Mouse (Mus musculus): ENCODE measurements around the gene Pdk4. TPM values are rescaled to one million over a fixed set of nuclear protein-coding genes. Genes with fewer than 3 reads are reported as not detected.

The Pdk4 gene
- polyA plus RNA-seq, 1 experiment = 41.6 TPM

DNA sequence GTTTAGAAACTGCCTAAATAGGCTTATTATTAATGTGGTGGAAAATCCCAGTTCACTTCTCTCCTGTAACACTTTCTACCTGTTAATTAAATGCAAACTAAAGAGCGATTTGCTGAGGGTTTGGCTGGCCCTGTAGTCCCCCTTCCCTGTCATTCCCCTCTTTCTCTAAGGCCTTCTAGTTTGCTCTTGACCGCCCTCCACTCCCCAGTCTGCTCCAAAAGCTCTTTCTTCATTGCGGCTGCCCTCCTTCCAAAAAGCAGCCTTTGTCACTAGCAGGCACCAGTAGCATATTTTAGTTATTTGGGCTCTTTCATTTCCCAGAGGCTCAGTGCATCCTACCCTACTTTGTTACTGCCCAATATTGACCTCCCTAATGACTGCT, 736 bp upstream of the Pdk4 start:
- Histone ChIP-seq H3K79me3 (ENCODE audit: low read depth) (peaks cover 40% of the 10 kb centered on the region), H3K4me3 (ENCODE audit: insufficient read depth, poor library complexity, severe bottlenecking) (no peak overlapping the region), H3ac (ENCODE audit: control insufficient read depth, insufficient read length, low read depth) (no peak overlapping the region), H3K27me3 (ENCODE audit: control insufficient read depth, insufficient read depth, insufficient read length) (no peaks in the 10 kb centered on the region), H3K36me3 (ENCODE audit: control insufficient read depth, insufficient read depth) (peaks cover 33% of the 10 kb centered on the region), H3K79me2 (ENCODE audit: control insufficient read depth, insufficient read depth) (peaks cover 43% of the 10 kb centered on the region)
- no peak for TF ChIP-seq MYOG (IDR thresholded peaks at IDR 0.05; ENCODE audit: control insufficient read depth, extremely low read depth, insufficient read length)
- TF ChIP-seq CTCF (IDR thresholded peaks at IDR 0.05; ENCODE audit: control insufficient read depth, insufficient read depth, insufficient read length) = no peak

DNA sequence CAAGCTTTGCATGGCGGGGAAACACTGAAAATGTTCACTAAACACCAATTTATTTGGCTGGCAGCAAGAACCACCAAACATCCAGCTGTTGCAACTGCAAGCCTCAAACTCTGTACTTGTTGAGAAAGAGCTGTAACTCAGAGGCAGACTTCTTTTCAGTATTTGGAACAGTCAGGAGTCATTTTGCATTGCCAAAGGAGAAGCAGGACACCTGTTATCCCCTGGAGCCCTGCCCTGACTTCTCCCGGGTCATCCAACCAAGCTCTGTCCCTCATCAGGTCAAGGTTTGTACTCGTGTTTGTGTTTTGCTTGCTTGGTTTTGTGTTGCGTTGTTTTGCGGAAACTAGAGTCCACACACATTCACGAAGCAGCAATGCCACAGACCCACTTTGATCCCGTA, 11.1 kb downstream of the Pdk4 start:
- Histone ChIP-seq H3K36me3 (ENCODE audit: control insufficient read depth, insufficient read depth) (peaks cover 96% of the 10 kb centered on the region), H3ac (ENCODE audit: control insufficient read depth, insufficient read length, low read depth) (no peak overlapping the region), H3K79me3 (ENCODE audit: low read depth) (peaks cover 8% of the 10 kb centered on the region), H3K4me3 (ENCODE audit: insufficient read depth, poor library complexity, severe bottlenecking) (no peak overlapping the region), H3K27me3 (ENCODE audit: control insufficient read depth, insufficient read depth, insufficient read length) (no peaks in the 10 kb centered on the region), H3K79me2 (ENCODE audit: control insufficient read depth, insufficient read depth) (peaks cover 48% of the 10 kb centered on the region)
- TF ChIP-seq CTCF (IDR thresholded peaks at IDR 0.05; ENCODE audit: control insufficient read depth, insufficient read depth, insufficient read length) = no peak
- no peak for TF ChIP-seq USF1 (IDR thresholded peaks at IDR 0.05; ENCODE audit: low read depth)
- no peak for TF ChIP-seq MYOD1 (IDR thresholded peaks at IDR 0.05; ENCODE audit: control insufficient read depth, insufficient read length, low read depth)

DNA sequence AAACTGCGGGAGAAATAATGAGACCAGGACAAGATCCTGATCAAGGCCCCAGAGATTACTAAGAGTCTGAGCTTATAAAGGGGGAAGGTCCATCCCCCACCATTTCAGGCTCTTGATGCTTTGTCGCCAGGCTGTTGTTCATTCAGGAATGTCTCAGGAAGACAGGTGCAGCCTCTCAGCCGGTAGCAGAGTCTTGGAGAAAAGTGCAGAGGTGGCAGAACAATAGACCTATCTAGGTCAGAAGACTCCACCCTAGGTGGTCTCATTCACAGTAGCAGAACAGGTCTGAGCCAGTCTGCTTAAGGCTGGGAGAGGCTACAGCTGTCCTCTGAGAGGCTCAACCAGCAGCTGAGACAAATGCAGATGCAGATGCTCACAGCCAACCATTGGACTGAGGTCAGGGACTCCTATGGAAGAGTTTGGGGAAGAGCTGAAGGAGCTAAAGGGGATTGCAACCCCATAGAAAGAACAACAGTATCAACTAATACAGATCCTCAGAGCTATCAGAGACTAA, 13.8 kb downstream of the Pdk4 start:
- no peak overlapping the region for H3ac ChIP-seq (ENCODE audit: control insufficient read depth, insufficient read length, low read depth)
- H3K4me3 ChIP-seq (ENCODE audit: insufficient read depth, poor library complexity, severe bottlenecking) = no peak overlapping the region
- no peaks in the 10 kb centered on the region for H3K27me3 ChIP-seq (ENCODE audit: control insufficient read depth, insufficient read depth, insufficient read length)
- peaks cover 3% of the 10 kb centered on the region for H3K79me3 ChIP-seq (ENCODE audit: low read depth)
- peaks cover 68% of the 10 kb centered on the region for H3K36me3 ChIP-seq (ENCODE audit: control insufficient read depth, insufficient read depth)
- peaks cover 24% of the 10 kb centered on the region for H3K79me2 ChIP-seq (ENCODE audit: control insufficient read depth, insufficient read depth)
- TF ChIP-seq FOSL1 (IDR thresholded peaks at IDR 0.05; ENCODE audit: insufficient read depth, low read length, poor library complexity, severe bottlenecking) (no peak), CEBPB (IDR thresholded peaks at IDR 0.05; ENCODE audit: low read depth) (no peak)

DNA sequence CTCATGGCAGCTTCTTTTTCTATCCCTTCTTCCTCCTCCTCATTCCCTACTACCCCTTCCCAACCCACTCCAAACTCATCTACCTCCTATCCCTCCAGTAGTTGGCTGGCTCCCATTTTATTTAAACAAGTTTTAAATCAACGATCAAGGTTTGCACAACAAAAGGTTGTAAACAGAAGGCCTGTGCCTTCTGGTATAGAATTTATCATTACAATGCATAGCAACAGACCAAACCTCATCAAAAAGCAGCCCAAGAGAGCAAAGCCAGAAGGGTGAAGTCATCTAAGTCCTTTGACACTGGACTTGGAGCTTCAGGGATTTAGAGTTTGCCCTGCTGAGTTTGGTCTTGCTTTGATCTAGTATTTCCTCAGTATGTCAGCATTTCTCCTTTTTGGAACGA, 15.0 kb downstream of the Pdk4 start:
- Histone ChIP-seq H3ac (ENCODE audit: control insufficient read depth, insufficient read length, low read depth) (no peak overlapping the region), H3K79me2 (ENCODE audit: control insufficient read depth, insufficient read depth) (peaks cover 13% of the 10 kb centered on the region), H3K4me3 (ENCODE audit: insufficient read depth, poor library complexity, severe bottlenecking) (no peak overlapping the region), H3K27me3 (ENCODE audit: control insufficient read depth, insufficient read depth, insufficient read length) (no peaks in the 10 kb centered on the region), H3K36me3 (ENCODE audit: control insufficient read depth, insufficient read depth) (peaks cover 56% of the 10 kb centered on the region), H3K79me3 (ENCODE audit: low read depth) (peaks cover 3% of the 10 kb centered on the region)
- TF ChIP-seq CEBPB (IDR thresholded peaks at IDR 0.05; ENCODE audit: low read depth) (no peak), CTCF (IDR thresholded peaks at IDR 0.05; ENCODE audit: control insufficient read depth, insufficient read depth, insufficient read length) (no peak), MYOD1 (IDR thresholded peaks at IDR 0.05; ENCODE audit: control insufficient read depth, insufficient read length, low read depth) (no peak), FOSL1 (IDR thresholded peaks at IDR 0.05; ENCODE audit: insufficient read depth, low read length, poor library complexity, severe bottlenecking) (no peak), MAX (IDR thresholded peaks at IDR 0.05) (no peak), MYOG (IDR thresholded peaks at IDR 0.05; ENCODE audit: control insufficient read depth, extremely low read depth, insufficient read length) (no peak), USF1 (IDR thresholded peaks at IDR 0.05; ENCODE audit: low read depth) (no peak)

DNA sequence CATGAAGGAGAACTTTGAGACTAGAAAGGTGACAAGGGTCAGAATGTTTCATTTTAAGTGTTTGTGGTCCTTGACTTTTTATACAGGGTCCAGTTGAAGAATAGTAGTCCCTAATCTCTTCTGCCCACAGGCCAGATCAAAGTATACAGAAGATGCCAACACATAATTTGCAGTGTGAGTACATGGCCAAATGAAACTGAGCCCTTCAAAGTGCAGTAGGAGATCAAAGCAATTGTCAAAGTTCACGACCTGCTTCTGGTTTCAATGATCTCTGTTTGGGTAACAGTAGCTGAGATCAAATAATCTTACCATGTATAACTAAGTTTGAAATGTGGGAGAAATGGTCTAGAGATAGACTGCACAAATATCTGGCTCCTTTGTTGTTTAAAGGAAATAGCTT, 22.1 kb downstream of the Pdk4 start:
- Histone ChIP-seq H3ac (ENCODE audit: control insufficient read depth, insufficient read length, low read depth) (no peak overlapping the region), H3K79me3 (ENCODE audit: low read depth) (no peaks in the 10 kb centered on the region), H3K27me3 (ENCODE audit: control insufficient read depth, insufficient read depth, insufficient read length) (no peaks in the 10 kb centered on the region), H3K79me2 (ENCODE audit: control insufficient read depth, insufficient read depth) (no peaks in the 10 kb centered on the region), H3K4me3 (ENCODE audit: insufficient read depth, poor library complexity, severe bottlenecking) (no peak overlapping the region), H3K36me3 (ENCODE audit: control insufficient read depth, insufficient read depth) (no peaks in the 10 kb centered on the region)
- TF ChIP-seq CTCF (IDR thresholded peaks at IDR 0.05; ENCODE audit: control insufficient read depth, insufficient read depth, insufficient read length) = no peak
- TF ChIP-seq CEBPB (IDR thresholded peaks at IDR 0.05; ENCODE audit: low read depth) = no peak
- no peak for TF ChIP-seq USF1 (IDR thresholded peaks at IDR 0.05; ENCODE audit: low read depth)
- no peak for TF ChIP-seq FOSL1 (IDR thresholded peaks at IDR 0.05; ENCODE audit: insufficient read depth, low read length, poor library complexity, severe bottlenecking)
- TF ChIP-seq MYOG (IDR thresholded peaks at IDR 0.05; ENCODE audit: control insufficient read depth, extremely low read depth, insufficient read length) = no peak
- TF ChIP-seq MAX (IDR thresholded peaks at IDR 0.05) = no peak
- TF ChIP-seq MYOD1 (IDR thresholded peaks at IDR 0.05; ENCODE audit: control insufficient read depth, insufficient read length, low read depth) = no peak

DNA sequence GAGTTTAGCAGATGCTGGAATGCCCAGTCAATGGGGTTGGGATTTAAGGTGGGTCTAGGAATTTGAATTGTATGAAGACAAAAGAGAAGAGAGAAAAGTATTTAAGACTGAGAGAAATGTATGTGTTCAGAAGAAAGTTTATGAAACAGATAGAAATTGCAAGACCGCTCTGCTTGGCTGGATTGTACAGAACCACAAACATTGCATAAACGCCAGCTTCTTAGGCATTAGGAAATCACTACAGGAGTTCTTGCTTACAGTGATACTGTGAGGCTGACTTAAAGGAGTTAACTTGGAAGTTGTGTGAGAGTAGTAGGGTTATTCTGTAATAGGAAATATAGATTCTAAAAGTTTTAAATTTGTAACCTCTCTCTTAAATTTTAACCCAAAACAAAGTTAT, 23.4 kb downstream of the Pdk4 start:
- Histone ChIP-seq H3K4me3 (ENCODE audit: insufficient read depth, poor library complexity, severe bottlenecking) (no peak overlapping the region), H3K36me3 (ENCODE audit: control insufficient read depth, insufficient read depth) (no peaks in the 10 kb centered on the region), H3ac (ENCODE audit: control insufficient read depth, insufficient read length, low read depth) (no peak overlapping the region), H3K27me3 (ENCODE audit: control insufficient read depth, insufficient read depth, insufficient read length) (no peaks in the 10 kb centered on the region), H3K79me2 (ENCODE audit: control insufficient read depth, insufficient read depth) (no peaks in the 10 kb centered on the region), H3K79me3 (ENCODE audit: low read depth) (no peaks in the 10 kb centered on the region)
- no peak for TF ChIP-seq FOSL1 (IDR thresholded peaks at IDR 0.05; ENCODE audit: insufficient read depth, low read length, poor library complexity, severe bottlenecking)
- no peak for TF ChIP-seq MYOD1 (IDR thresholded peaks at IDR 0.05; ENCODE audit: control insufficient read depth, insufficient read length, low read depth)
- no peak for TF ChIP-seq CTCF (IDR thresholded peaks at IDR 0.05; ENCODE audit: control insufficient read depth, insufficient read depth, insufficient read length)
- TF ChIP-seq MAX (IDR thresholded peaks at IDR 0.05) = no peak

Data from C2C12 (cell line).